Mouse (Mus musculus): ENCODE data around the gene Dcst2. TPM values are rescaled to one million over a fixed set of nuclear protein-coding genes. Genes with fewer than 3 reads are reported as not detected.

The Dcst2 gene
- total and polyA plus RNA-seq, 3 experiments = 0.06 TPM; not detected in 2

GRCm38 (mm10) chr3:89330346-89330745, 31.4 kb upstream of the Dcst2 start:
- Histone ChIP-seq H3K9me3 (replicated peaks; ENCODE audit: insufficient read depth, low read length) (no peaks in the 10 kb centered on the region), H3K9ac (ENCODE audit: control insufficient read depth, low read depth, low read length, poor library complexity, severe bottlenecking) (no peak overlapping the region), H3K27me3 (ENCODE audit: control insufficient read depth in 1 of 2, insufficient read depth in 2 of 2, low read length in 2 of 2) (peaks cover 7 to 10% of the 10 kb centered on the region in 2 experiments; a peak in 2 of 4 replicates), H3K36me3 (ENCODE audit: control insufficient read depth in 1 of 2, insufficient read depth in 2 of 2, low read length in 2 of 2) (0 out of 4 replicates have a peak, but pooled peaks cover 0 to 4% of the 10 kb centered on the region in 2 experiments), H3K27ac (ENCODE audit: control insufficient read depth, low read depth, low read length) (no peak overlapping the region), H3K4me1 (ENCODE audit: control insufficient read depth in 1 of 2, insufficient read depth in 2 of 2, low read length in 2 of 2) (peaks cover 6 to 12% of the 10 kb centered on the region in 2 experiments), H3K4me3 (ENCODE audit: control insufficient read depth in 1 of 2, insufficient read depth in 1 of 2, low read depth in 2 of 2, low read length in 2 of 2) (no peak overlapping the region), H3K79me2 (ENCODE audit: control insufficient read depth, insufficient read depth, low read length, poor library complexity) (no peaks in the 10 kb centered on the region)
- DNase-seq (ENCODE audit: low read depth, low spot score) = no peak
- no peak for TF ChIP-seq SIN3A (IDR thresholded peaks at IDR 0.05; ENCODE audit: low read length)
- TF ChIP-seq ZMIZ1 (IDR thresholded peaks at IDR 0.05; ENCODE audit: low read depth, low read length) = no peak
- TF ChIP-seq NRF1 (IDR thresholded peaks at IDR 0.05; ENCODE audit: insufficient read depth, low read depth, low read length, poor library complexity, severe bottlenecking) = no peak
- no peak for TF ChIP-seq TCF12 (IDR thresholded peaks at IDR 0.05; ENCODE audit: low read depth, low read length)
- TF ChIP-seq MAZ (IDR thresholded peaks at IDR 0.05; ENCODE audit: low read depth, low read length) = no peak
- TF ChIP-seq UBTF (IDR thresholded peaks at IDR 0.05; ENCODE audit: borderline replicate concordance, insufficient read depth, low read depth, low read length) = no peak
- no peak for TF ChIP-seq SMC3 (IDR thresholded peaks at IDR 0.05; ENCODE audit: low read depth, low read length)
- TF ChIP-seq ZC3H11A (IDR thresholded peaks at IDR 0.05; ENCODE audit: low read depth, low read length) = no peak

GRCm38 (mm10) chr3:89330948-89331347, 30.8 kb upstream of the Dcst2 start:
- H3K27ac ChIP-seq (ENCODE audit: control insufficient read depth, low read depth, low read length) = no peak overlapping the region
- no peaks in the 10 kb centered on the region for H3K9me3 ChIP-seq (replicated peaks; ENCODE audit: insufficient read depth, low read length)
- peaks cover 7 to 9% of the 10 kb centered on the region in 2 experiments; a peak in 2 of 4 replicates for H3K27me3 ChIP-seq (ENCODE audit: control insufficient read depth in 1 of 2, insufficient read depth in 2 of 2, low read length in 2 of 2)
- peak; percentile 34 for DNase-seq (ENCODE audit: low read depth, low spot score)
- H3K9ac ChIP-seq (ENCODE audit: control insufficient read depth, low read depth, low read length, poor library complexity, severe bottlenecking) = no peak overlapping the region
- peaks cover 6 to 12% of the 10 kb centered on the region in 2 experiments for H3K4me1 ChIP-seq (ENCODE audit: control insufficient read depth in 1 of 2, insufficient read depth in 2 of 2, low read length in 2 of 2)
- no peak for TF ChIP-seq ETS1 (IDR thresholded peaks at IDR 0.05; ENCODE audit: low read depth, low read length)
- TF ChIP-seq TBP (IDR thresholded peaks at IDR 0.05; ENCODE audit: low read depth, low read length) = 0 out of 2 replicates have a peak, but pooled peaks have one; percentile 27
- no peak for TF ChIP-seq MYC (IDR thresholded peaks at IDR 0.05; ENCODE audit: low read depth, low read length)
- no peaks in the 10 kb centered on the region for H3K79me2 ChIP-seq (ENCODE audit: control insufficient read depth, insufficient read depth, low read length, poor library complexity)
- no peak overlapping the region for H3K4me3 ChIP-seq (ENCODE audit: control insufficient read depth in 1 of 2, insufficient read depth in 1 of 2, low read depth in 2 of 2, low read length in 2 of 2)
- 0 out of 4 replicates have a peak, but pooled peaks cover 0 to 4% of the 10 kb centered on the region in 2 experiments for H3K36me3 ChIP-seq (ENCODE audit: control insufficient read depth in 1 of 2, insufficient read depth in 2 of 2, low read length in 2 of 2)

GRCm38 (mm10) chr3:89331561-89331960, 30.2 kb upstream of the Dcst2 start:
- Histone ChIP-seq H3K27ac (ENCODE audit: control insufficient read depth, low read depth, low read length) (no peak overlapping the region), H3K36me3 (ENCODE audit: control insufficient read depth in 1 of 2, insufficient read depth in 2 of 2, low read length in 2 of 2) (peaks cover 0 to 7% of the 10 kb centered on the region in 2 experiments; a peak in 2 of 4 replicates), H3K9me3 (replicated peaks; ENCODE audit: insufficient read depth, low read length) (no peaks in the 10 kb centered on the region), H3K79me2 (ENCODE audit: control insufficient read depth, insufficient read depth, low read length, poor library complexity) (no peaks in the 10 kb centered on the region), H3K4me3 (ENCODE audit: control insufficient read depth in 1 of 2, insufficient read depth in 1 of 2, low read depth in 2 of 2, low read length in 2 of 2) (no peak overlapping the region), H3K9ac (ENCODE audit: control insufficient read depth, low read depth, low read length, poor library complexity, severe bottlenecking) (no peak overlapping the region), H3K27me3 (ENCODE audit: control insufficient read depth in 1 of 2, insufficient read depth in 2 of 2, low read length in 2 of 2) (peaks cover 7 to 8% of the 10 kb centered on the region in 2 experiments; a peak in 2 of 4 replicates), H3K4me1 (ENCODE audit: control insufficient read depth in 1 of 2, insufficient read depth in 2 of 2, low read length in 2 of 2) (peaks cover 3 to 16% of the 10 kb centered on the region in 2 experiments; a peak in 3 of 4 replicates)
- TF ChIP-seq ZKSCAN1 (IDR thresholded peaks at IDR 0.05; ENCODE audit: low read depth, low read length) (no peak), TCF12 (IDR thresholded peaks at IDR 0.05; ENCODE audit: low read depth, low read length) (no peak), CHD2 (IDR thresholded peaks at IDR 0.05; ENCODE audit: low read length) (no peak), POLR2A (IDR thresholded peaks at IDR 0.05; ENCODE audit: control insufficient read depth in 1 of 2, insufficient read depth in 1 of 2, low read depth in 1 of 2, low read length in 2 of 2, poor library complexity in 1 of 2) (no peak), TAL1 (IDR thresholded peaks at IDR 0.05; ENCODE audit: low read length) (no peak), JUND (IDR thresholded peaks at IDR 0.05; ENCODE audit: low read depth, low read length) (no peak), NELFE (IDR thresholded peaks at IDR 0.05; ENCODE audit: low read depth, low read length) (no peak), SMC3 (IDR thresholded peaks at IDR 0.05; ENCODE audit: low read depth, low read length) (no peak)
- DNase-seq (ENCODE audit: low read depth, low spot score) = peak; percentile 50
